In the genomic region with DNA sequence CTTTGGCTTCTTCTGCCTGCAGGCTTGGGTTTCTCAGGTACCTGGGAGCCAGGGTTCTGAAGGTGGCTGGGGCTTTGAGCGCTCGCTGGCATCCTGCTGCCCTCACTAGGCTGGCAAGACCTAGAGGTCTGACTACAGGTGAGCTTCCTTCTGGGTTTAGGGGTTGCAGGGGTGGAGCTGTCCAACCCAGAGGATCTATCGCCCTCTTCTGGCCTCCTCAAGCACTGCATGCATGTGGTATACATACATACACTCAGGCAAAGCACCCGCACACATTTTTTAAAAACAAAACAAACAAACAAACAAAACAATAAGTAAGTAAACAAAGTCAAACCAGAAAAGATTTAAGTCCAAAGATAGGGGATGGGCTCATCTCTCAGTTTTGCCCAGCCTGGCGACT, we compare ENCODE assay signal across 9 mouse cellular contexts. TPM values are rescaled to one million over a fixed set of nuclear protein-coding genes. Genes with fewer than 3 reads are reported as not detected.
DNase-seq lines count a peak whose midpoint lies in the region; ATAC-seq and TF ChIP-seq lines count a peak whose summit lies in the region.
"Had no signal": no experiment of that assay in that cellular context is flagged by ENCODE, and none has a peak within 500 bp of the region (broad histone marks: within the 10 kb centered on the region; RNA-seq: fewer than 3 reads in every experiment).

No protein-coding gene starts in this region.

- no peak for ATAC-seq in hindbrain, postnatal 0 days
- ATAC-seq in hindbrain, embryonic 14.5 days (ENCODE audit: low FRiP score) = no peak

- 62% methylated on average over 5 of the region's 5 CpGs for WGBS in hindbrain, postnatal 0 days
- 63% methylated on average over 5 of the region's 5 CpGs for WGBS in hindbrain, embryonic 14.5 days
- WGBS in bone marrow, adult 2 months = 64% methylated on average over 5 of the region's 5 CpGs

- no peaks in the 10 kb centered on the region for H3K9me3 ChIP-seq in hindbrain, postnatal 0 days (ENCODE audit: low read length)
- no peaks in the 10 kb centered on the region for H3K9me3 ChIP-seq in hindbrain, embryonic 14.5 days (ENCODE audit: control insufficient read depth, low read length)
- peaks cover 15% of the 10 kb centered on the region for H3K9me3 ChIP-seq in E14TG2a.4 (ENCODE audit: low read length)

- no peak overlapping the region for H3K4me2 ChIP-seq in hindbrain, postnatal 0 days (ENCODE audit: low read depth, low read length)
- no peak overlapping the region for H3K4me2 ChIP-seq in hindbrain, embryonic 14.5 days (replicated peaks)
- H3K4me2 ChIP-seq: midbrain, embryonic 12.5 days had no signal

- H3K4me1 ChIP-seq in hindbrain, postnatal 0 days (ENCODE audit: insufficient read depth, low read length) = no peaks in the 10 kb centered on the region
- H3K4me1 ChIP-seq in hindbrain, embryonic 14.5 days (replicated peaks; ENCODE audit: control insufficient read depth, insufficient read depth, low read length) = no peaks in the 10 kb centered on the region
- H3K4me1 ChIP-seq in E14TG2a.4 (replicated peaks; ENCODE audit: low read depth, low read length) = 0 out of 2 replicates have a peak, but pooled peaks cover 5% of the 10 kb centered on the region
- H3K4me1 ChIP-seq in bone marrow, adult 2 months (ENCODE audit: control insufficient read depth, insufficient read depth, low read length) = no peaks in the 10 kb centered on the region
- H3K4me1 ChIP-seq: midbrain, embryonic 12.5 days had no signal

- TF ChIP-seq POLR2A in bone marrow, adult 2 months (IDR thresholded peaks at IDR 0.05; ENCODE audit: borderline replicate concordance, control insufficient read depth, low read depth, low read length) = no peak

- no peak overlapping the region for H3K4me3 ChIP-seq in hindbrain, postnatal 0 days (ENCODE audit: low read length)
- H3K4me3 ChIP-seq in hindbrain, embryonic 14.5 days (replicated peaks; ENCODE audit: low read length) = no peak overlapping the region
- no peak overlapping the region for H3K4me3 ChIP-seq in E14TG2a.4 (replicated peaks; ENCODE audit: low read length)
- H3K4me3 ChIP-seq in bone marrow, adult 2 months (replicated peaks; ENCODE audit: control insufficient read depth, low read depth, low read length) = no peak overlapping the region
- H3K4me3 ChIP-seq: midbrain, embryonic 12.5 days had no signal

- peak; percentile 65 for DNase-seq in hindbrain, postnatal 0 days (ENCODE audit: low spot score)
- no peak for DNase-seq in hindbrain, embryonic 14.5 days (ENCODE audit: low spot score)
- peak; percentile 74 to 83 for DNase-seq in kidney, postnatal 25 days
- peak; percentile 54 for DNase-seq in mesoderm, embryonic 11.5 days (ENCODE audit: low read depth, low spot score)
- peak; percentile 92 for DNase-seq in thymus, postnatal 4 days
- DNase-seq in left cerebral cortex, adult 9 months (ENCODE audit: low spot score in 2 of 2) = no peak

- TF ChIP-seq CTCF in hindbrain, postnatal 0 days (IDR thresholded peaks at IDR 0.05; ENCODE audit: low read depth) = peak; percentile 75
- peak; percentile 83 for TF ChIP-seq CTCF in E14TG2a.4 (conservative IDR thresholded peaks at IDR 0.05; ENCODE audit: low read length)
- TF ChIP-seq CTCF in bone marrow, adult 2 months (IDR thresholded peaks at IDR 0.05; ENCODE audit: control insufficient read depth, insufficient read depth, low read length) = peak; percentile 91

- no peak overlapping the region for H3K27ac ChIP-seq in hindbrain, postnatal 0 days
- H3K27ac ChIP-seq in hindbrain, embryonic 14.5 days = no peak overlapping the region
- H3K27ac ChIP-seq in bone marrow, adult 2 months (ENCODE audit: control insufficient read depth, insufficient read depth, low read depth, low read length, poor library complexity) = no peak overlapping the region
- H3K27ac ChIP-seq: midbrain, embryonic 12.5 days had no signal

- H3K27me3 ChIP-seq in hindbrain, postnatal 0 days (ENCODE audit: insufficient read depth, low read length) = no peaks in the 10 kb centered on the region
- no peaks in the 10 kb centered on the region for H3K27me3 ChIP-seq in hindbrain, embryonic 14.5 days (ENCODE audit: control insufficient read depth, insufficient read depth, low read length)
- peaks cover 8% of the 10 kb centered on the region; the same call in 1 of the 2 replicates for H3K27me3 ChIP-seq in E14TG2a.4 (ENCODE audit: insufficient read depth, low read length)
- H3K27me3 ChIP-seq: midbrain, embryonic 12.5 days had no signal

- no peaks in the 10 kb centered on the region for H3K36me3 ChIP-seq in hindbrain, postnatal 0 days (ENCODE audit: insufficient read depth, low read length)
- H3K36me3 ChIP-seq in hindbrain, embryonic 14.5 days (replicated peaks; ENCODE audit: control insufficient read depth, insufficient read depth) = no peaks in the 10 kb centered on the region
- H3K36me3 ChIP-seq in E14TG2a.4 (ENCODE audit: insufficient read depth, low read length) = no peaks in the 10 kb centered on the region
- H3K36me3 ChIP-seq: midbrain, embryonic 12.5 days had no signal

- no peak overlapping the region for H3K9ac ChIP-seq in hindbrain, postnatal 0 days (replicated peaks; ENCODE audit: low read length)
- no peak overlapping the region for H3K9ac ChIP-seq in hindbrain, embryonic 14.5 days
- H3K9ac ChIP-seq: midbrain, embryonic 12.5 days had no signal

RNA-seq across cellular contexts. Expression of a gene that starts 14.8 kb away (rescaled TPM):
- 54.7 and 59.2 TPM in 2 replicates for total RNA-seq in hindbrain, postnatal 0 days (2014; rRNA removed)
- polyA plus RNA-seq in hindbrain, postnatal 0 days (2015; fragmentation: Nextera tagmentation; extraction: Ambion mirVana) = 8.4 and 8.6 TPM in 2 replicates
- polyA plus RNA-seq in hindbrain, embryonic 14.5 days (2014; fragmentation: Nextera tagmentation; extraction: Ambion mirVana) = 5.5 and 5.9 TPM in 2 replicates
- polyA plus RNA-seq in bone marrow, adult 2 months (2011; ENCODE audit: insufficient read depth, insufficient read length, low replicate concordance, missing spikeins) = 34.9 and 51.5 TPM in 2 replicates

Comparison
In these comparisons a context has a peak if more than half of its experiments do, and no peak if none do; other contexts are left out.
1. DNase-seq: peak in hindbrain, postnatal 0 days (single experiment), kidney, postnatal 25 days (2 of 2), mesoderm, embryonic 11.5 days (single experiment) and thymus, postnatal 4 days (single experiment); none in hindbrain, embryonic 14.5 days (single experiment) and left cerebral cortex, adult 9 months (0 of 2).
2. Peak in every context shown above with its lines, with median percentiles within 50 percentile points of each other: CTCF ChIP-seq.